Mouse (Mus musculus) small intestine, adult 2 months (tissue): ENCODE results near the gene Ppfibp2.

Experiments used
- CTCF ChIP-seq: fragments of 200-500 bp; IDR thresholded peaks from 2 replicates; pipeline ENCODE4 v1.5.1; 2012; ENCODE audit warnings: low read depth, mild to moderate bottlenecking, control low read depth, inconsistent platforms, low read length, moderate library complexity, mixed read lengths; ENCODE audit not compliant: insufficient replicate concordance, insufficient read length; ENCODE audit errors: extremely low read depth
- POLR2A ChIP-seq: fragments of 200-500 bp; IDR thresholded peaks from 2 replicates; pipeline ENCODE4 v1.6.1; 2012; ENCODE audit warnings: low read depth, mild to moderate bottlenecking, control low read depth, inconsistent platforms, low read length, moderate library complexity

DNA sequence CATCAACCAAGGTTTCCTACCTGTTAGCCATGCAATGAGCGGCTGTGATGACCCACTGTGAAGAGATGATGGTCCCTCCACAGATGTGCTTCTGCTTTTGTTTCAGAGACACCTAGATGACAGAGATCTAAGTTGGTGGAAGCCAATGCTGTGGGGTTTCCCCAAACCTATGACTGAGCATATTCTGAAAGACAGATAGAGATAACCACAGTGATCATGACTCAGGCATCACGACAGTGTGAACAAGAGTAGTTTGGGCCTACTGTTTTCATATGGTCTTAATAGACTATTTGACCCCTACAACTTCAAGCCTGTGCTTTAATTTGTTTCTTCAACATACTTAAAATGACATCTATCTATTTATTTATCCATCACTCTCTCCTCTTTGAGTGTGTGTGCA is 201.5 kb downstream of the Ppfibp2 start:
- TF ChIP-seq CTCF (no peak), POLR2A (no peak)
